Mouse (Mus musculus) megakaryocyte, embryonic 14.5 days (primary cell): ENCODE measurements at regions not wholly inside any gene's neighbourhood (a gene's known extent, or its start where the extent isn't known, plus 50 kb on each side); places are given as distances from the start of the nearest gene placed in this dataset.
"Not testable (repeated sequence)": the region's sequence is repeated elsewhere in the genome, so short reads cannot be mapped to it uniquely, and the experiment has no call there.

Experiments used
- H3K27me3 ChIP-seq: replicated peaks from 2 replicates; pipeline ENCODE3; 2012; ENCODE audit warnings: inconsistent platforms
- H3K36me3 ChIP-seq: replicated peaks from 2 replicates; pipeline ENCODE3; 2012; ENCODE audit warnings: low read length, inconsistent platforms, mixed read lengths
- H3K4me1 ChIP-seq: 2 replicates; pipeline ENCODE4 v1.6.1; 2012; ENCODE audit warnings: inconsistent platforms
- H3K4me3 ChIP-seq: replicated peaks from 2 replicates; pipeline ENCODE3; 2012; ENCODE audit warnings: moderate library complexity, mild to moderate bottlenecking, inconsistent platforms
- H3K9me3 ChIP-seq: 2 replicates; pipeline ENCODE4 v1.6.1; 2012; ENCODE audit warnings: inconsistent platforms
- FLI1 ChIP-seq: IDR thresholded peaks from 2 replicates; pipeline ENCODE4 v1.6.1; 2012; ENCODE audit warnings: low read length, inconsistent platforms, mixed read lengths
- GATA1 ChIP-seq: IDR thresholded peaks from 3 replicates; pipeline ENCODE4 v1.6.1; 2012; ENCODE audit warnings: mixed read lengths, low read length, inconsistent platforms, borderline replicate concordance

DNA sequence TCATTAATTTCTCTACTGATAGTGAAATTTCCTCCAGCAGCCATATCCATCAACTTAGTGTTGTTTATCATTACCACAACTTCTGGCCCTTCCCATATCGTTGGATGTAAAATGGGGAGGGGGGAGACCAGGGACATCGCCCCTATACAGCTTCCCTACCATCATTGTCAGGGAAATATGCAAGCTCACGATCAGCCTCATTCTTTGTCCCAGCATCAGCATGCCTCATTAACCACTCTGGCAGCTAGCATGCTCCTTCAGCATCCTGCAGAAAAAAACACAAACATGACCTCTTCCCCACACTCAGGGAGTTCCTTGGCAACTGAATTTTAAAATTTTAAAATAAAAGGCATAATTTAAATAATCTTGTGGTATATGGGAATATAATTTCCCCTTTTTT is 140.4 kb upstream of the Ipo5 start:
- H3K4me3 ChIP-seq, result no peak overlapping the region
- no peaks in the 10 kb centered on the region for H3K4me1 ChIP-seq
- TF ChIP-seq GATA1, result no peak
- TF ChIP-seq FLI1, result no peak
- peaks cover 3% of the 10 kb centered on the region for H3K27me3 ChIP-seq
- H3K9me3 ChIP-seq, result peaks cover 17% of the 10 kb centered on the region
- H3K36me3 ChIP-seq, result no peaks in the 10 kb centered on the region

DNA sequence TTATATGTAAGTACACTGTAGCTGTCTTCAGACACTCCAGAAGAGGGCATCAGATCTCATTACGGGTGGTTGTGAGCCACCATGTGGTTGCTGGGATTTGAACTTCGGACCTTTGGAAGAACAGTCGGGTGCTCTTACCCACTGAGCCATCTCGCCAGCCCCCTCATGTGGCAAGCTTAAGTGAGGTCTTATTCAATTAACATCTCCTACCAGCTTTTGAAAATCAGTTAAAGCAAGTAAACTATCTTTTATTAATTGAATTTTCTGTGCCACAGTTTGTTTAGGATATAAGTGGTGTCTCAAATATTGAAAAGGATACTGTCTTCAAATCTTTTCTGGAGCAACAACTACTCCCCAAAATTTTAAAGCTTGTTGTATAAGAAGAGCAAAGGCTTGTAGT is 138.0 kb upstream of the Ipo5 start:
- not testable (repeated sequence) for H3K36me3 ChIP-seq

DNA sequence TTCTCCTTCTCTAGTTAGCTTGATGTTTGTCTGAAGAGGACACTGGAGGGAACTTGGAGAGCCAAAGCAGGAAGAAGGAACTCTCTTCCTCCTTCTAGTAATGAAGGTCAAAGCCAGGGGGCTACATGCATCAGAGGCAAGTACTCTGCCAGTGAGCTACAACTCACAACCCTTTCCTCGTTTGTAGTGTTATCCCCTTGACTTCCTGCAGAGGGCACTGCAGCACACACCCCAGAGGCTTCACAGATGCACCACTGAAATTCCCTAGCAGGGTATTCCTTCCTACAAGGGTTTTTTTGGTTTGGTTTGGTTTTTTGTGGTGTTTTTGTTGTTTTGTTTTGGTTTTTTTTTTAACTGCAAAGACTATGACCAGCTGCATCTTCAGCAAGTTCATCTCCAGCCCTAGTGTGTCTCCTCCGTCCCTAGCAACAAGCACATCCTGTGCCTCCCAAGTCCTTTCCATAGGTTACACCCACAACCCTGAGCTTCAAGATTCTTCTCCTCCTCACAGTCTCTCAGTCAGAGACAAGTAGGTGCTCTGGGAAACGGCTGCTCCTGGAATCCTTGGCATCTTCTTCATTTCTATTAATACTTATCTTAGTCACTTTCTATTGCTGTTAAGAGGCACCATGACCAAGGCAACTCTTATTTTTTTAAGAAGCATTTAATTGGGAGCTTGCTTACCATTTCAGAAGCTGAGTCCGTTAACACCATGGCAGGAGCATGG is 119.0 kb upstream of the Ipo5 start:
- Histone ChIP-seq H3K4me1 (no peaks in the 10 kb centered on the region), H3K9me3 (peaks cover 15% of the 10 kb centered on the region), H3K4me3 (no peak overlapping the region), H3K36me3 (no peaks in the 10 kb centered on the region), H3K27me3 (no peaks in the 10 kb centered on the region)
- TF ChIP-seq GATA1, result no peak
- no peak for TF ChIP-seq FLI1

More for the DNA sequence above, 138.0 kb upstream of the Ipo5 start:
- H3K4me3 ChIP-seq, H3K4me1 ChIP-seq, H3K9me3 ChIP-seq, H3K27me3 ChIP-seq: not testable (repeated sequence)

DNA sequence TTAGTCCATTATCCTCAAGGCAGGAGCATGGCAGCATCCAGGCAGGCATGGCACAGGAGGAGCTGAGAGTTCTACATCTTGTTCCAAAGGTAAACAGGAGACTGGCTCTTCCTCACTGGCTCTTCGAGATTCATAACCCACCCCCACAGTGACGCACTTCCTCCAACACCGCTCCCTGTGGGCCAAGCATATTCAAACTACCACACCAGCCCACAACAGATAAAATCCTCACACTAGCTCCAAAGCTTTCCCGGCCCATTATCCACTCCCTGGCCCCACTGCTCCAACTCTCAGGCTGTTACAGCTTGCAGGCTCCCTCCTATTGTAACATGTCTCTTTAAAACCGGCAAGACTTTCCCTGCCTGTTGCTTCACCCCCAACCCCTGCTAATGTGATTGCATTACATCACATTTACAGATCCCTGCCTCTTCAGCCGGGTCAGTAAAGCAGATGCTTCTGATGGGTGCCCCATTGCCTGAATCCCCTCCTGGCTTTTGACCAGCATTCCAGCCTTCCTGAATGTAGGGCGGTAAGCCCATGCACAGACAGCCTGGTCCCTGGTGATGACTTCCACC is 113.0 kb upstream of the Ipo5 start:
- no peaks in the 10 kb centered on the region for H3K4me1 ChIP-seq
- H3K27me3 ChIP-seq, result no peaks in the 10 kb centered on the region
- TF ChIP-seq FLI1, result no peak
- TF ChIP-seq GATA1, result no peak
- no peaks in the 10 kb centered on the region for H3K36me3 ChIP-seq
- H3K4me3 ChIP-seq, result no peak overlapping the region
- peaks cover 22% of the 10 kb centered on the region for H3K9me3 ChIP-seq

DNA sequence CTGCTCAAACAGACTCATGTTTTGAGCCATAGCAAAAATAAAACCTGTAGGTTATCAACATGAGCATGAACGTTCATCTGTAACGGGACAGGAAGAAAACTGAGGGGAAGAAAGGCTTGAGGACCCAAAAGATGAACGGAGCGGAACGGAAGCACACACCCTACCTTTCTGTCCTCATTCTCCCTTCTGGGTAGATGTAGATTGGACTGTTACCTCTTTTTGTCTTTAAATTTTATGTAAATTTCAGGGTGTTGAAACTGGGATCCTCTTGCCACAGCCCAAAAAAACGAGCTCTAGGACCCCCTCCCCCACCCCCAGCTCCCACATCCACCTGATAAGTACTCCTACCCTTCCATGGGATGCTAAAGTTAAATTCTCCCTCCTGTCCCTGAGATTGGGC is 107.8 kb upstream of the Ipo5 start:
- no peak for TF ChIP-seq FLI1
- TF ChIP-seq GATA1, result no peak
- peaks cover 20% of the 10 kb centered on the region for H3K9me3 ChIP-seq

DNA sequence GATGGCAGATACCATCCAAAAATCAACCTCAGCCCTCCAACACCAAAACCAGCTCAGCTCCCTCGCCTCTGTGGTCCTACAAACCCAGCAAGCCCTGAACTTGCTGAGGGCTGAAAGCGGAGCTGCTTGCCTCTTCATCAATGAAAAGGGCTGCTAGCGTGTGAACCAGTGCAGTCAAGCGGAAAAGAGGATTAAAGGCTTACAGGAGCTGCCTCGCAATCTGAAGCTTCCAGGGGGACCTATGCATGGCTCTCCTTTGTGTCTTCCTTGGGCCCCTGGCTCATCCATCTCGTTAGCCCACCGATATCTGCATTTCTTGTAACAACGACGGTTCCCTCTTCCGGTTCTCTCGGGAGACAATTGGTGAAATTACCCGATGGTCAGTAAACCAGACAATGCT is 107.3 kb upstream of the Ipo5 start:
- Histone ChIP-seq H3K9me3 (peaks cover 19% of the 10 kb centered on the region), H3K4me3 (no peak overlapping the region), H3K27me3 (peaks cover 5% of the 10 kb centered on the region), H3K36me3 (no peaks in the 10 kb centered on the region), H3K4me1 (no peaks in the 10 kb centered on the region)
- no peak for TF ChIP-seq GATA1
- no peak for TF ChIP-seq FLI1

More for the DNA sequence above, 107.8 kb upstream of the Ipo5 start:
- Histone ChIP-seq H3K36me3 (no peaks in the 10 kb centered on the region), H3K4me1 (no peaks in the 10 kb centered on the region), H3K27me3 (peaks cover 5% of the 10 kb centered on the region), H3K4me3 (no peak overlapping the region)

DNA sequence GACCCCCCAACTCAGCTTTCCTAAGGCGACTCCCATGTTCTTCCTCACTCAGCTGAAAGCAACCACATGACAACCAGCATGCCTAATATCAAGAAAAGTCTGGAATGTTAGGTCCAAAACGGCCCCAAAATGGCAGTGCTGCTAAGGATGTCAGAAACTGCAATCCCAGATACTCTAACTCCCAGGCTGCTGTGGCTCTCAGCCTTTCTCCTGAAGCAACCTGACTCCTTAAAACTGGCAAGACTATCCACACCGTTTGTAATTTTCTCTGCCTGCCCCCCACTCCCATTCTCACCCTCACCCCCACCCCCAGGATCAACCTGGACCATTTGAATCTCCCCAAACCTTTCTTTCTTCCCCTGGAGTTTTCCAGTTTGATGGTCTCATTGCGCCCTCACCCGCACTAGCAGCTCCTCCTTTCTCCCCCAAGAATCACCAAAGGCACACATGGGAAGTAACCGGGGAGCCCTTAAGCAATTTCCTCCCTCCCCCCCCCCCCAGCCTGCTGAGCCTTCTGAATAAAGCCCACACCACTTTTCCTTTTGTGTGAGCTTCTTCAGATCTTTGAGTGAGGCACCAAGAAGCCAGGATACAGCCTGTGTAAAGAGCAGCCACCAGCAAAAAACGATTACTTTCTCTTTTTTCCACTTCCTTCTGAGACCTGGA is 106.7 kb upstream of the Ipo5 start:
- no peaks in the 10 kb centered on the region for H3K36me3 ChIP-seq
- no peak overlapping the region for H3K4me3 ChIP-seq
- peaks cover 15% of the 10 kb centered on the region for H3K9me3 ChIP-seq
- peaks cover 5% of the 10 kb centered on the region for H3K27me3 ChIP-seq
- TF ChIP-seq FLI1, result no peak
- no peak for TF ChIP-seq GATA1
- no peaks in the 10 kb centered on the region for H3K4me1 ChIP-seq

DNA sequence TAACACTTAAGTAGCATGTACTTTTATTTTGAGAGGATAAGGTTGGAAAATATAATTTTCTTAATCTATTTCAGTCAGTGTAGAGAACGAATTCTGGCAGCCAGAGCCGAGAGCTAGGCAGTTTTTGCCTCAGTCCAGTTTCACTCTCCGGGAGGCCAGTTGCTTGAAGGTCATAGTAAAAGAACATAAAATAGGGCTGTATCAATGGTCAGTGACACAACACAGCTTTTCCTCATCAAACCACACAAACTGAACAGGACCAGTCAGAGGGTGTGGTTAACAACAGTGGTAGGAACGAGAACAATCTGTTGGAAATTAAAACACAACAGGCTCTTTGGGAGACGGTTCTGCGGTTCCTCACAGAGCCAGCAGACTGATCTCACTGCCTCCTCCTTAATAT is 105.9 kb upstream of the Ipo5 start:
- H3K27me3 ChIP-seq, result peaks cover 5% of the 10 kb centered on the region
- peaks cover 22% of the 10 kb centered on the region for H3K9me3 ChIP-seq
- no peak for TF ChIP-seq FLI1
- no peak for TF ChIP-seq GATA1
- no peak overlapping the region for H3K4me3 ChIP-seq
- H3K36me3 ChIP-seq, result no peaks in the 10 kb centered on the region
- no peaks in the 10 kb centered on the region for H3K4me1 ChIP-seq

DNA sequence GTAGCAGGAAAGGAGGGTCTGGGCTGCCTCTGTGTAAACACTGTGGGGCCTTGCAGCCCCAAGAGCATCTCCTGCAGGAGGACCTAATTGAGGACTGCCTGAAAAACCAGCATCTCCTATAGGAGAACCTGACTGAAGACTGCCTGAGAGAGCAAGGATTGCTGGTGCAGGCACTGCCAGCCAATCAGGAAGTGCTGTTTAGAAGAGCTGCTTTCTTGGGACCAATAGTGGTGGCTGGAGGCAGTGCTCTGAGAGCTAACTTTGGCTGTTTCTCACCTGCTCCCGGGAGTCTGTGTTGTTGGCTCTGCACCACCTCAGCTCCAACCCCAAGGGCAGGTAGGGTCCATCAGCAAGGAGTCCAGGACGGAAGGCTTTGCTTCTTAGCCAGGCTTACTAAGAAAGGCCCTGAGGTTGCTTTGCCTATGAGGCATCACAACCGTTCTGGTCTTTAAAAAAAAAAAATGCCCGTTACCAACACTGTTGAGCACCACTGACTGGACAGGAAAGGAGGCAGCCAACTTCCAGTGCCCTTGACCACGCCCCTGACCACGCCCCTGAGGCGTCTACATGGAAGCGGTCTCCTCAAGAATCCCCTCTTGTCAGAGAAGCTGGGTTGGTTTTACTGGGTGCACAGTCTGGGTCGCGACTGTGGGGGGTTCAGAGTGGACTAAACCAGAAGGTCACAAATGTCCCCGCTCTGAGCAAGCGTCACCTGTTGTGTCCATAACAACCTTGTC is 105.0 kb upstream of the Ipo5 start:
- peaks cover 27% of the 10 kb centered on the region for H3K9me3 ChIP-seq
- not testable (repeated sequence) for H3K27me3 ChIP-seq, H3K4me1 ChIP-seq, H3K4me3 ChIP-seq, H3K36me3 ChIP-seq

DNA sequence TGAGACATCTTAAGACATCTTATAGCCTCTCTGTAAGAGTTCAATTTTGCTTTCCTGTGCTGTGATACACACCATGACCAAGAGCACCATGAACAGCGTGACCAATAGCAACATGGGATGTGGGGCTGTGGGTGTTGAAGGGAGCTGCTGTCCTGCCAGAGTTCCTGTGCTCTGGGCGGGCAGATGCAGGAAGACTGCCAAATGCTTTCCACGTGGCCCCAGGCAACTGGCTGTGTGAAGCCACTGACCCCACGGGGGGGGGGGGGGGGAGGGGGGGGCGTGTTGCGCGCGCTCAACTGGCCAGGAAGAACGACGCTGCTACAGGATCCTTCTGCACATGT is 104.5 kb upstream of the Ipo5 start:
- no peak for TF ChIP-seq FLI1
- TF ChIP-seq GATA1, result no peak

More for the DNA sequence above, 104.5 kb upstream of the Ipo5 start:
- no peak overlapping the region for H3K4me3 ChIP-seq
- H3K27me3 ChIP-seq, result peaks cover 5% of the 10 kb centered on the region
- no peaks in the 10 kb centered on the region for H3K36me3 ChIP-seq
- peaks cover 27% of the 10 kb centered on the region for H3K9me3 ChIP-seq
- H3K4me1 ChIP-seq, result no peaks in the 10 kb centered on the region
